21 mouse cellular contexts compared by ENCODE assay signal in genomic region chr16:14059869-14060268, GRCm38 (mm10).
DNase-seq lines count a peak whose midpoint lies in the region; ATAC-seq and TF ChIP-seq lines count a peak whose summit lies in the region.
"Had no signal": no experiment of that assay in that cellular context is flagged by ENCODE, and none has a peak within 500 bp of the region (broad histone marks: within the 10 kb centered on the region; RNA-seq: fewer than 3 reads in every experiment).

No protein-coding gene starts in this region.

- H3K9ac ChIP-seq in heart, embryonic 12.5 days = no peak overlapping the region
- H3K9ac ChIP-seq in CH12.LX (ENCODE audit: insufficient read depth, low read depth) = no peak overlapping the region
- no peak overlapping the region for H3K9ac ChIP-seq in intestine, embryonic 16.5 days (ENCODE audit: low read depth, low read length)
- H3K9ac ChIP-seq in liver, postnatal 0 days (replicated peaks) = no peak overlapping the region
- H3K9ac ChIP-seq: embryonic facial prominence, embryonic 12.5 days; forebrain, embryonic 13.5 days; forebrain, embryonic 15.5 days had no signal

- H3K27ac ChIP-seq in heart, embryonic 10.5 days = no peak overlapping the region
- H3K27ac ChIP-seq in heart, embryonic 12.5 days (ENCODE audit: poor library complexity, severe bottlenecking) = no peak overlapping the region
- H3K27ac ChIP-seq in CH12.LX (ENCODE audit: insufficient read depth, low read depth) = no peak overlapping the region
- peak overlapping the region; percentile 45; the same call in 1 of the 2 replicates for H3K27ac ChIP-seq in intestine, embryonic 16.5 days (ENCODE audit: low read length)
- H3K27ac ChIP-seq in liver, postnatal 0 days (ENCODE audit: low read depth) = no peak overlapping the region
- H3K27ac ChIP-seq: embryonic facial prominence, embryonic 10.5 days; embryonic facial prominence, embryonic 12.5 days; forebrain, embryonic 13.5 days; forebrain, embryonic 15.5 days had no signal

- H3K27me3 ChIP-seq in heart, embryonic 10.5 days (ENCODE audit: insufficient read depth, poor library complexity, severe bottlenecking) = no peaks in the 10 kb centered on the region
- no peaks in the 10 kb centered on the region for H3K27me3 ChIP-seq in heart, embryonic 12.5 days (replicated peaks)
- H3K27me3 ChIP-seq in CH12.LX (replicated peaks) = no peaks in the 10 kb centered on the region
- H3K27me3 ChIP-seq in intestine, embryonic 16.5 days (replicated peaks; ENCODE audit: control insufficient read depth, insufficient read depth, low read length) = no peaks in the 10 kb centered on the region
- no peaks in the 10 kb centered on the region for H3K27me3 ChIP-seq in liver, postnatal 0 days (ENCODE audit: insufficient read depth, low read length)
- H3K27me3 ChIP-seq: embryonic facial prominence, embryonic 12.5 days; forebrain, embryonic 13.5 days; forebrain, embryonic 15.5 days; Patski had no signal

- WGBS in heart, embryonic 10.5 days = 60% methylated on average over 5 of the region's 5 CpGs
- 53% methylated on average over 5 of the region's 5 CpGs for WGBS in heart, embryonic 12.5 days
- 60% methylated on average over 5 of the region's 5 CpGs for WGBS in intestine, embryonic 16.5 days
- WGBS in liver, postnatal 0 days (ENCODE audit: insufficient replicate concordance) = 75% methylated on average over 5 of the region's 5 CpGs

- no peaks in the 10 kb centered on the region for H3K4me1 ChIP-seq in heart, embryonic 10.5 days
- H3K4me1 ChIP-seq in heart, embryonic 12.5 days (replicated peaks) = no peaks in the 10 kb centered on the region
- H3K4me1 ChIP-seq in CH12.LX (ENCODE audit: control insufficient read depth in 1 of 2, insufficient read depth in 2 of 2) = no peaks in the 10 kb centered on the region
- peaks cover 7% of the 10 kb centered on the region for H3K4me1 ChIP-seq in intestine, embryonic 16.5 days (ENCODE audit: control insufficient read depth, insufficient read depth, low read length)
- no peaks in the 10 kb centered on the region for H3K4me1 ChIP-seq in liver, postnatal 0 days (ENCODE audit: insufficient read depth)
- H3K4me1 ChIP-seq: embryonic facial prominence, embryonic 12.5 days had no signal

- TF ChIP-seq POLR2A in CH12.LX (IDR thresholded peaks at IDR 0.05; ENCODE audit: low read depth, low read length) = no peak

- no peak for TF ChIP-seq CTCF in CH12.LX (conservative IDR thresholded peaks at IDR 0.05 in 1 of 2, IDR thresholded peaks at IDR 0.05 in 1 of 2; ENCODE audit: low read depth in 2 of 2, low read length in 2 of 2)
- no peak for TF ChIP-seq CTCF in liver, postnatal 0 days (IDR thresholded peaks at IDR 0.05; ENCODE audit: low read depth)

- dilution Hi-C loops in CH12.LX (cut with MboI; ENCODE audit: extremely low pct_ligation_motif_present, extremely low pct_unique_long_range_greater_than_20kb, low sequenced_read_pairs) = no loop called here

- no peak for ATAC-seq in heart, embryonic 12.5 days (ENCODE audit: insufficient number of reproducible peaks, low FRiP score)
- ATAC-seq in intestine, embryonic 16.5 days = peak; percentile 59
- ATAC-seq in liver, postnatal 0 days = no peak
- no peak for ATAC-seq in granulocyte monocyte progenitor cell, adult 5-6 weeks (replicated peaks; ENCODE audit: poor library complexity, severe bottlenecking)
- ATAC-seq: activated CD4-positive, CD25-positive, alpha-beta regulatory T cell, adult 4 months; forebrain, embryonic 13.5 days; forebrain, embryonic 15.5 days; Patski had no signal

- TF ChIP-seq RAD21 in CH12.LX (IDR thresholded peaks at IDR 0.05; ENCODE audit: low read depth, low read length) = no peak

- no peaks in the 10 kb centered on the region for H3K79me2 ChIP-seq in CH12.LX (replicated peaks; ENCODE audit: control insufficient read depth, extremely low read depth, insufficient read depth, poor library complexity, severe bottlenecking)

- no peaks in the 10 kb centered on the region for H3K9me3 ChIP-seq in heart, embryonic 10.5 days
- H3K9me3 ChIP-seq in heart, embryonic 12.5 days (replicated peaks) = no peaks in the 10 kb centered on the region
- no peaks in the 10 kb centered on the region for H3K9me3 ChIP-seq in CH12.LX (replicated peaks; ENCODE audit: low read length)
- no peaks in the 10 kb centered on the region for H3K9me3 ChIP-seq in intestine, embryonic 16.5 days (ENCODE audit: control insufficient read depth, low read length)
- no peaks in the 10 kb centered on the region for H3K9me3 ChIP-seq in liver, postnatal 0 days (ENCODE audit: low read length)
- H3K9me3 ChIP-seq: embryonic facial prominence, embryonic 10.5 days; embryonic facial prominence, embryonic 12.5 days; forebrain, embryonic 13.5 days; forebrain, embryonic 15.5 days; G1E had no signal

- no peak overlapping the region for H3K4me3 ChIP-seq in heart, embryonic 10.5 days
- H3K4me3 ChIP-seq in heart, embryonic 12.5 days = no peak overlapping the region
- no peak overlapping the region for H3K4me3 ChIP-seq in CH12.LX (replicated peaks in 1 of 3; ENCODE audit: low read depth in 2 of 3, low read length in 2 of 3, poor library complexity in 1 of 3)
- no peak overlapping the region for H3K4me3 ChIP-seq in intestine, embryonic 16.5 days (ENCODE audit: low read length)
- H3K4me3 ChIP-seq in liver, postnatal 0 days (ENCODE audit: low read depth, low read length) = no peak overlapping the region
- H3K4me3 ChIP-seq: embryonic facial prominence, embryonic 10.5 days; embryonic facial prominence, embryonic 12.5 days; forebrain, embryonic 13.5 days; forebrain, embryonic 15.5 days had no signal

- TF ChIP-seq EP300 in CH12.LX (IDR thresholded peaks at IDR 0.05; ENCODE audit: low read length) = no peak
- TF ChIP-seq EP300 in liver, postnatal 0 days (IDR thresholded peaks at IDR 0.05; ENCODE audit: low read depth) = no peak

- peak; percentile 25 for DNase-seq in heart, embryonic 10.5 days (ENCODE audit: low spot score)
- no peak for DNase-seq in CH12.LX (ENCODE audit: extremely low read depth)
- no peak for DNase-seq in liver, postnatal 0 days
- DNase-seq: adrenal gland, adult 8-10 months; adrenal gland, postnatal 14 days; adrenal gland, postnatal 36 days; cerebellum, adult 11-12 months; cerebellum, adult 2 months; cerebellum, adult 9-10 months; cerebellum, postnatal 10 days; cerebellum, postnatal 25 days had no signal

- no peak overlapping the region for H3K4me2 ChIP-seq in heart, embryonic 12.5 days
- H3K4me2 ChIP-seq in CH12.LX (ENCODE audit: insufficient read depth, low read depth, poor library complexity, severe bottlenecking) = no peak overlapping the region
- no peak overlapping the region for H3K4me2 ChIP-seq in intestine, embryonic 16.5 days (ENCODE audit: low read depth, low read length)
- H3K4me2 ChIP-seq in liver, postnatal 0 days (ENCODE audit: low read depth, low read length) = no peak overlapping the region
- H3K4me2 ChIP-seq: embryonic facial prominence, embryonic 12.5 days; forebrain, embryonic 13.5 days; forebrain, embryonic 15.5 days had no signal

- no peaks in the 10 kb centered on the region for H3K36me3 ChIP-seq in heart, embryonic 10.5 days
- H3K36me3 ChIP-seq in heart, embryonic 12.5 days = no peaks in the 10 kb centered on the region
- H3K36me3 ChIP-seq in CH12.LX (replicated peaks in 1 of 2; ENCODE audit: control insufficient read depth in 1 of 2, insufficient read depth in 1 of 2, low read length in 1 of 2) = no peaks in the 10 kb centered on the region
- H3K36me3 ChIP-seq in intestine, embryonic 16.5 days (ENCODE audit: control insufficient read depth, insufficient read depth, low read length) = no peaks in the 10 kb centered on the region
- H3K36me3 ChIP-seq in liver, postnatal 0 days (replicated peaks; ENCODE audit: insufficient read depth, low read length) = no peaks in the 10 kb centered on the region
- H3K36me3 ChIP-seq: embryonic facial prominence, embryonic 10.5 days; embryonic facial prominence, embryonic 12.5 days; G1E had no signal

- in situ Hi-C loops in CH12.LX (cut with MboI; ENCODE audit: low pct_ligation_motif_present, low pct_unique_long_range_greater_than_20kb, low sequenced_read_pairs) = no loop called here

TF ChIP-seq in CH12.LX, 34 proteins besides CTCF, POLR2A, EP300 and RAD21:
- TF ChIP-seq ELF1 (IDR thresholded peaks at IDR 0.05; ENCODE audit: low read depth, low read length) (no peak), ZNF384 (IDR thresholded peaks at IDR 0.05; ENCODE audit: low read depth, low read length) (0 out of 2 replicates have a peak, but pooled peaks have one; percentile 1), MEF2A (IDR thresholded peaks at IDR 0.05; ENCODE audit: borderline replicate concordance, low read depth, low read length) (no peak), NELFE (IDR thresholded peaks at IDR 0.05; ENCODE audit: low read depth, low read length) (no peak), RCOR1 (conservative IDR thresholded peaks at IDR 0.05; ENCODE audit: low read depth, low read length) (no peak), MAZ (IDR thresholded peaks at IDR 0.05; ENCODE audit: low read depth, low read length) (no peak), JUN (IDR thresholded peaks at IDR 0.05; ENCODE audit: insufficient read depth, low read depth, low read length) (no peak)
TF ChIP-seq in CH12.LX: peak in this region for 1.
